Mouse (Mus musculus) activated CD4-positive, CD25-positive, alpha-beta regulatory T cell, adult 9 weeks (primary cell): ENCODE results near the gene Zc3hav1l. TPM values are rescaled to one million over a fixed set of nuclear protein-coding genes. Genes with fewer than 3 reads are reported as not detected.

Experiments
- polyA plus RNA-seq: library from polyadenylated mRNA; unstranded; fragments of 100-300 nt; shearing (Covaris generic); gene quantifications from one replicate; pipeline ENCODE4 v1.2.1, GENCODE M21; 2017

Gene Zc3hav1l
- polyA plus RNA-seq, result 0.57 TPM

GRCm38 (mm10) chr6:38298761-38299401 lies at the start of gene Zc3hav1l:
Zc3hav1l (minus strand) TSS chr6:38299259.

DNA sequence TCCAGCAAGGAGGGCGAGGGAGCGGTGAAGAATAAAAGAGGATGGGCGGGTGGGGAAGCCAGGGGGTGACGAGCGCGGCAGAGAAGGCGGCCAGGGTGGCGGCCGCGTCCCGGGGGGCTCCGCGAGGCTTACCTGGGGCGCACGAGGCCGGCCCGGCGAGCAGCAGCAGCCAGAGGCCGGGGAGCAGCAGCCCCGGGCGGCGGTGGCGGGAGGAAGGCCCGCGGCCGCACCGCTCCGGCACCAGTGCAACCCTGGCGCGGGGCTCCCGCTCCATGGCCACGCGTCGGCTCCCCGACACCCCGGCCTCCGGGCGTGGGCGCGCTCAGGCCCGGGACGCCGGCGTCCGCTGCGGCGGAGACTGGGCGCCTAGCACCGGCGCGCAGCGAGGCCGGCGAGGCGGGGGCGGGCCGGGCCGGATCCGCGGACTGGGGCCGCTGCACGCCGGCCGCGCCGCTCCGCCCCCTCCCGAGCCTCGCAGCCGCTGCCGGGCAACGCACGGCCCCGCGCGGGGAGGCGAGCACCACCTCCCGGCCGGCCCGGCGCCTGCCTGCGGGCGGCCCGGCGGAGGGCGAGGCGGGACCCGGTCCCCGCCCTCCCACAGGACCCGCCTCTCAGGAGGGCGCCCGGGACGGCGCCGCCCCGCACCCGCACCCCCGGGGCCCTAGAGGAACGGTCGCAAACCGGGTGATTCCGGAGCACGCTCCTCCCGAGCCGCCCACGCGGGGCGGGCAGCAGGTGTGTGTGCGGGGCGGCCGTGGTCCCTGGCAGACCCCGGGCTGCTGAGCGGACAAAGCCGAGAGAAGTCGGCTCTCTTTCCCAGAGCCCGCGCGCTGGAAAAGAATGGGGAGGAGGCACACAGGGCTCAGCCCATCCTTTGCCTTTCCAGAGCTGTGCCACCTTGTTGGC lies 45.1 kb downstream of the Zc3hav1l start, which contains the start of gene D630045J12Rik:
TSS of gene D630045J12Rik (minus strand) at position 274 of the 906 bp plus-strand sequence.

Other genes starting within 250 kb of the Zc3hav1l start
- not detected for gene Tmem213, start 190.0 kb downstream of the Zc3hav1l start, polyA plus RNA-seq
- not detected for gene Atp6v0a4, start 174.7 kb downstream of the Zc3hav1l start, polyA plus RNA-seq
- gene D630045J12Rik, start 45.2 kb downstream of the Zc3hav1l start, polyA plus RNA-seq, result not detected
- gene Zc3hav1, start 55.3 kb upstream of the Zc3hav1l start, polyA plus RNA-seq, result 129 TPM
- gene Ttc26, start 82.2 kb upstream of the Zc3hav1l start, polyA plus RNA-seq, result 0.26 TPM
- gene Ubn2, start 134.7 kb upstream of the Zc3hav1l start, polyA plus RNA-seq, result 11.9 TPM
- gene Fmc1, start 234.2 kb upstream of the Zc3hav1l start, polyA plus RNA-seq, result 48.4 TPM